ENCODE assay signal across 18 mouse cellular contexts in the genomic region with DNA sequence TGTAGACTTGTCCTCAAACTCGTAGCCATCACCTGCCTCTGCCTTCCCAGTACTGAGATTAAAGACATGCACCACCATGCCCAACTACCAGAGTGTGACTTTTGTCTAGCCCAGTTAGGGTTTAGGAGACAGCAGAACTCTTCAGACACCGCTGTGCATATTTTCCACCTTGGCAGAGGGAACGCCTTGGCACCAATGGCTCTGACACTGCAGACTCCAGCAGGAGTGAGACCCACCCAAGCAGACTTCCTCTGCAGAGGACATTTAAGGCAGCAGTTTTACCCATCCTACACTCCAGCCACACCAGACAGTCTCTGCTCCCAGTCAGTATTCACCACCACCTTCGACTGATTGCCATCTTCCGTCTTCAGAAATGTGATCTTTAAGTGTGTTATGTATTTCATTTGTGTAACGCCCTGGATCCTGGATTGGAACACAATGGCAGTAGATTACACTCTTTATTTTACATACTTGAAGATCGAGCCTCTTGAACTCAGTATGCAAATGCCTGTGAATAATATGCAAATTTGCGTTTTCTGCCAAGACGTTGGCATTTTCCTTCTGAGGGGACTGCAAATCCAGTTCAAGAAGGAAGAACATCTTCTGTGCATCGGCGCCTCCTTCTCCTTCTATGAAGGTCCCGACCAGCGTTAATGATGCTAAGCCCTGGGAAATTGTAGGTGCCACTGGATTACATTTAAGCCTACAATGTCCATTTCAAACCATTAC.
DNase-seq lines count a peak whose midpoint lies in the region; ATAC-seq and TF ChIP-seq lines count a peak whose summit lies in the region.
"Had no signal": no experiment of that assay in that cellular context is flagged by ENCODE, and none has a peak within 500 bp of the region (broad histone marks: within the 10 kb centered on the region; RNA-seq: fewer than 3 reads in every experiment).

No protein-coding gene starts in this region.

- 63% methylated on average over 13 of the region's 13 CpGs for whole genome bisulfite sequencing in forebrain, embryonic 16.5 days
- 63% methylated on average over 13 of the region's 13 CpGs for WGBS in forebrain, postnatal 0 days

- H3K36me3 ChIP-seq in forebrain, embryonic 16.5 days (ENCODE audit: control insufficient read depth, insufficient read depth): no peaks in the 10 kb centered on the region
- no peaks in the 10 kb centered on the region for H3K36me3 ChIP-seq in forebrain, postnatal 0 days (ENCODE audit: insufficient read depth)
- H3K36me3 ChIP-seq: embryonic facial prominence, embryonic 10.5 days; heart, embryonic 13.5 days; hindbrain, embryonic 15.5 days had no signal

- H3K27me3 ChIP-seq in forebrain, embryonic 16.5 days (replicated peaks; ENCODE audit: control insufficient read depth, insufficient read depth, low read length): no peaks in the 10 kb centered on the region
- no peaks in the 10 kb centered on the region for H3K27me3 ChIP-seq in forebrain, postnatal 0 days (ENCODE audit: insufficient read depth, low read length)
- H3K27me3 ChIP-seq: heart, embryonic 13.5 days; hindbrain, embryonic 15.5 days had no signal

- no peak for TF ChIP-seq CTCF in forebrain, postnatal 0 days (IDR thresholded peaks at IDR 0.05; ENCODE audit: low read depth)

- peak overlapping the region; percentile 28 for H3K27ac ChIP-seq in forebrain, embryonic 16.5 days (ENCODE audit: low read length)
- no peak overlapping the region for H3K27ac ChIP-seq in forebrain, postnatal 0 days (ENCODE audit: low read depth, low read length)
- H3K27ac ChIP-seq: embryonic facial prominence, embryonic 10.5 days; heart, embryonic 13.5 days; hindbrain, embryonic 15.5 days had no signal

- no peak for ATAC-seq in forebrain, embryonic 16.5 days
- no peak; the same call in 1 of the 2 replicates for ATAC-seq in forebrain, postnatal 0 days
- no peak for ATAC-seq in CD4-positive, CD25-positive, alpha-beta regulatory T cell, adult 4 months
- ATAC-seq: intestine, embryonic 16.5 days had no signal

- H3K4me1 ChIP-seq in forebrain, embryonic 16.5 days (replicated peaks; ENCODE audit: control insufficient read depth, insufficient read depth, low read length): peaks cover 8% of the 10 kb centered on the region
- H3K4me1 ChIP-seq in forebrain, postnatal 0 days (ENCODE audit: insufficient read depth): 0 out of 2 replicates have a peak, but pooled peaks cover 3% of the 10 kb centered on the region
- H3K4me1 ChIP-seq: embryonic facial prominence, embryonic 10.5 days; heart, embryonic 13.5 days; hindbrain, embryonic 15.5 days had no signal

- no peaks in the 10 kb centered on the region for H3K9me3 ChIP-seq in forebrain, embryonic 16.5 days (ENCODE audit: control insufficient read depth, low read length)
- no peaks in the 10 kb centered on the region for H3K9me3 ChIP-seq in forebrain, postnatal 0 days (ENCODE audit: low read length)
- H3K9me3 ChIP-seq: embryonic facial prominence, embryonic 10.5 days; hindbrain, embryonic 15.5 days had no signal

- peak; percentile 56 to 64 for DNase-seq in cerebellum, postnatal 10 days
- DNase-seq in cerebellum, adult 18-20 months: no peak
- no peak for DNase-seq in forebrain, postnatal 0 days
- peak; percentile 6 for DNase-seq in left cerebral cortex, postnatal 4 days
- no peak for DNase-seq in left cerebral cortex, postnatal 14 days (ENCODE audit: low spot score in 2 of 2)
- DNase-seq in brain, adult 2 months (ENCODE audit: low read depth, low spot score): peak; percentile 70
- DNase-seq: adrenal gland, postnatal 10 days; B cell, adult 2 months; cerebellum, adult 2 months; cerebellum, postnatal 25 days; gastrocnemius, postnatal 14 days; heart, postnatal 36 days had no signal

- H3K9ac ChIP-seq in forebrain, embryonic 16.5 days (replicated peaks; ENCODE audit: low read depth, low read length): no peak overlapping the region
- H3K9ac ChIP-seq in forebrain, postnatal 0 days: no peak overlapping the region
- H3K9ac ChIP-seq: heart, embryonic 13.5 days; hindbrain, embryonic 15.5 days had no signal

- H3K4me3 ChIP-seq in forebrain, embryonic 16.5 days (replicated peaks; ENCODE audit: low read length): no peak overlapping the region
- H3K4me3 ChIP-seq in forebrain, postnatal 0 days (ENCODE audit: low read depth, low read length): no peak overlapping the region
- H3K4me3 ChIP-seq: embryonic facial prominence, embryonic 10.5 days; heart, embryonic 13.5 days; hindbrain, embryonic 15.5 days had no signal

- H3K4me2 ChIP-seq in forebrain, embryonic 16.5 days (ENCODE audit: low read length): no peak overlapping the region
- H3K4me2 ChIP-seq in forebrain, postnatal 0 days (ENCODE audit: low read depth): no peak overlapping the region
- H3K4me2 ChIP-seq: heart, embryonic 13.5 days; hindbrain, embryonic 15.5 days had no signal

- intact Hi-C loops in left cerebral cortex, postnatal 4 days (cut with DNase I): no loop called here
- intact Hi-C loops in left cerebral cortex, postnatal 14 days (cut with DNase I): no loop called here

Comparison
In these comparisons a context has a peak if more than half of its experiments do, and no peak if none do; other contexts are left out.
1. DNase-seq: peak in cerebellum, postnatal 10 days (2 of 2), left cerebral cortex, postnatal 4 days (single experiment) and brain, adult 2 months (single experiment); none in cerebellum, adult 18-20 months (0 of 2), forebrain, postnatal 0 days (single experiment) and left cerebral cortex, postnatal 14 days (0 of 2).